Mouse (Mus musculus) cerebellum, adult 11 months (tissue): ENCODE results near the gene Dvl3.

Experiments used
- DNase-seq: peaks from one replicate; pipeline ENCODE4 v3.0.0; 2022

Dvl3 gene

GRCm38 (mm10) chr16:20498677-20499475 is 17.9 kb upstream of the Dvl3 start, which contains the start of gene Eif2b5:
Gene Eif2b5, plus strand, starts transcription at chr16:20498817.
- DNase-seq = peak; percentile 93

- no peak for DNase-seq
Observed at GRCm38 (mm10) chr16:20506000-20506399, 10.8 kb upstream of the Dvl3 start.

GRCm38 (mm10) chr16:20509349-20509748 is 7.4 kb upstream of the Dvl3 start:
- DNase-seq = peak; percentile 50

GRCm38 (mm10) chr16:20511277-20511847 is 5.4 kb upstream of the Dvl3 start:
- no peak for DNase-seq

- no peak for DNase-seq
Observed at GRCm38 (mm10) chr16:20516032-20516431, 750 bp upstream of the Dvl3 start.

- DNase-seq = no peak
Observed at GRCm38 (mm10) chr16:20517216-20517615, 434 bp downstream of the Dvl3 start.

- DNase-seq = no peak
Observed at GRCm38 (mm10) chr16:20517701-20518374, 1.1 kb downstream of the Dvl3 start.

- no peak for DNase-seq
Observed at GRCm38 (mm10) chr16:20523886-20524285, 7.1 kb downstream of the Dvl3 start.

GRCm38 (mm10) chr16:20528779-20529178 is 12.0 kb downstream of the Dvl3 start:
- DNase-seq = no peak

GRCm38 (mm10) chr16:20529375-20529774 is 12.6 kb downstream of the Dvl3 start:
- DNase-seq = no peak

- no peak for DNase-seq
Observed at GRCm38 (mm10) chr16:20530941-20531340, 14.2 kb downstream of the Dvl3 start.

GRCm38 (mm10) chr16:20534617-20535295 is 18.0 kb downstream of the Dvl3 start:
- DNase-seq = no peak

GRCm38 (mm10) chr16:20535296-20536080 is 18.7 kb downstream of the Dvl3 start, which contains the start of gene Ap2m1:
Gene Ap2m1, plus strand, starts transcription at chr16:20535478.
- DNase-seq = peak; percentile 90

GRCm38 (mm10) chr16:20536081-20536665 is 19.4 kb downstream of the Dvl3 start:
- no peak for DNase-seq

GRCm38 (mm10) chr16:20537071-20537471 is 20.3 kb downstream of the Dvl3 start:
- peak; percentile 44 for DNase-seq

GRCm38 (mm10) chr16:20537601-20538320 is 21.0 kb downstream of the Dvl3 start:
- no peak for DNase-seq

GRCm38 (mm10) chr16:20539649-20540048 is 22.9 kb downstream of the Dvl3 start:
- no peak for DNase-seq

GRCm38 (mm10) chr16:20540438-20540837 is 23.7 kb downstream of the Dvl3 start:
- no peak for DNase-seq

GRCm38 (mm10) chr16:20545696-20546095 is 28.9 kb downstream of the Dvl3 start:
- DNase-seq = no peak

- no peak for DNase-seq
Observed at GRCm38 (mm10) chr16:20547423-20547822, 30.6 kb downstream of the Dvl3 start.
